Mouse (Mus musculus): ENCODE data around the gene Slmap. TPM values are rescaled to one million over a fixed set of nuclear protein-coding genes. Genes with fewer than 3 reads are reported as not detected.
A peak's percentile ranks its signal among the peaks of the same experiment; 100 is the strongest.

Gene Slmap
- polyA plus RNA-seq, 1 experiment from 2014 or later: 24.3 TPM

GRCm38 (mm10) chr14:26550712-26551111, 16.0 kb upstream of the Slmap start:
- no peak overlapping the region for H3K4me3 ChIP-seq (replicated peaks; ENCODE audit: low read depth, low read length)
- H3K9ac ChIP-seq (ENCODE audit: low read depth, low read length): no peak overlapping the region
- H3K9me3 ChIP-seq (replicated peaks; ENCODE audit: low read length): no peaks in the 10 kb centered on the region
- H3K27ac ChIP-seq: no peak overlapping the region
- H3K4me1 ChIP-seq (replicated peaks; ENCODE audit: insufficient read depth, low read length): no peaks in the 10 kb centered on the region
- no peak for TF ChIP-seq CTCF (IDR thresholded peaks at IDR 0.05; ENCODE audit: low read depth)
- H3K36me3 ChIP-seq (ENCODE audit: insufficient read depth, low read length): no peaks in the 10 kb centered on the region
- H3K4me2 ChIP-seq (ENCODE audit: low read length): no peak overlapping the region
- no peaks in the 10 kb centered on the region for H3K27me3 ChIP-seq (ENCODE audit: insufficient read depth, low read length)
- ATAC-seq (replicated peaks; ENCODE audit: low FRiP score, low read depth) (no peak), DNase-seq (ENCODE audit: low spot score) (no peak)
- WGBS: 93% methylated on average over 8 of the region's 8 CpGs

GRCm38 (mm10) chr14:26547516-26548488, 13.1 kb upstream of the Slmap start:
- ATAC-seq (replicated peaks; ENCODE audit: low FRiP score, low read depth): no peak
- WGBS: 70% methylated on average over 10 of the region's 10 CpGs

GRCm38 (mm10) chr14:26542136-26542535, 7.4 kb upstream of the Slmap start:
- Histone ChIP-seq H3K9ac (ENCODE audit: low read depth, low read length) (no peak overlapping the region), H3K27ac (no peak overlapping the region), H3K4me2 (ENCODE audit: low read length) (no peak overlapping the region), H3K4me1 (replicated peaks; ENCODE audit: insufficient read depth, low read length) (no peaks in the 10 kb centered on the region), H3K9me3 (replicated peaks; ENCODE audit: low read length) (no peaks in the 10 kb centered on the region), H3K4me3 (replicated peaks; ENCODE audit: low read depth, low read length) (no peak overlapping the region), H3K36me3 (ENCODE audit: insufficient read depth, low read length) (no peaks in the 10 kb centered on the region), H3K27me3 (ENCODE audit: insufficient read depth, low read length) (no peaks in the 10 kb centered on the region)
- DNase-seq (ENCODE audit: low spot score): no peak
- no peak for TF ChIP-seq CTCF (IDR thresholded peaks at IDR 0.05; ENCODE audit: low read depth)
- no peak for ATAC-seq (replicated peaks; ENCODE audit: low FRiP score, low read depth)
- 92% methylated on average over 1 of the region's 1 CpGs for WGBS

More at GRCm38 (mm10) chr14:26547516-26548488, 13.1 kb upstream of the Slmap start:
- H3K27ac ChIP-seq: no peak overlapping the region
- no peaks in the 10 kb centered on the region for H3K4me1 ChIP-seq (replicated peaks; ENCODE audit: insufficient read depth, low read length)
- H3K4me3 ChIP-seq (replicated peaks; ENCODE audit: low read depth, low read length): no peak overlapping the region
- no peaks in the 10 kb centered on the region for H3K9me3 ChIP-seq (replicated peaks; ENCODE audit: low read length)
- no peak for TF ChIP-seq CTCF (IDR thresholded peaks at IDR 0.05; ENCODE audit: low read depth)
- H3K27me3 ChIP-seq (ENCODE audit: insufficient read depth, low read length): no peaks in the 10 kb centered on the region
- no peak overlapping the region for H3K9ac ChIP-seq (ENCODE audit: low read depth, low read length)
- H3K36me3 ChIP-seq (ENCODE audit: insufficient read depth, low read length): no peaks in the 10 kb centered on the region
- no peak overlapping the region for H3K4me2 ChIP-seq (ENCODE audit: low read length)
- DNase-seq (ENCODE audit: low spot score): no peak

GRCm38 (mm10) chr14:26540577-26540976, 5.8 kb upstream of the Slmap start:
- Histone ChIP-seq H3K27me3 (ENCODE audit: insufficient read depth, low read length) (no peaks in the 10 kb centered on the region), H3K4me2 (ENCODE audit: low read length) (no peak overlapping the region), H3K9ac (ENCODE audit: low read depth, low read length) (no peak overlapping the region), H3K4me3 (replicated peaks; ENCODE audit: low read depth, low read length) (no peak overlapping the region), H3K27ac (no peak overlapping the region), H3K36me3 (ENCODE audit: insufficient read depth, low read length) (no peaks in the 10 kb centered on the region), H3K9me3 (replicated peaks; ENCODE audit: low read length) (no peaks in the 10 kb centered on the region), H3K4me1 (replicated peaks; ENCODE audit: insufficient read depth, low read length) (no peaks in the 10 kb centered on the region; the same call in 1 of the 2 replicates)
- no peak for ATAC-seq (replicated peaks; ENCODE audit: low FRiP score, low read depth)
- no peak for DNase-seq (ENCODE audit: low spot score)
- 42% methylated on average over 1 of the region's 1 CpGs for WGBS
- TF ChIP-seq CTCF (IDR thresholded peaks at IDR 0.05; ENCODE audit: low read depth): no peak

GRCm38 (mm10) chr14:26539241-26539640, 4.5 kb upstream of the Slmap start:
- Histone ChIP-seq H3K27ac (no peak overlapping the region), H3K4me2 (ENCODE audit: low read length) (no peak overlapping the region), H3K36me3 (ENCODE audit: insufficient read depth, low read length) (no peaks in the 10 kb centered on the region), H3K4me3 (replicated peaks; ENCODE audit: low read depth, low read length) (no peak overlapping the region), H3K9me3 (replicated peaks; ENCODE audit: low read length) (no peaks in the 10 kb centered on the region), H3K4me1 (replicated peaks; ENCODE audit: insufficient read depth, low read length) (no peaks in the 10 kb centered on the region; the same call in 1 of the 2 replicates), H3K9ac (ENCODE audit: low read depth, low read length) (no peak overlapping the region), H3K27me3 (ENCODE audit: insufficient read depth, low read length) (no peaks in the 10 kb centered on the region)
- WGBS: 84% methylated on average over 4 of the region's 4 CpGs
- TF ChIP-seq CTCF (IDR thresholded peaks at IDR 0.05; ENCODE audit: low read depth): no peak
- ATAC-seq (replicated peaks; ENCODE audit: low FRiP score, low read depth) (no peak), DNase-seq (ENCODE audit: low spot score) (no peak)

- H3K4me1 ChIP-seq (replicated peaks; ENCODE audit: insufficient read depth, low read length): peaks cover 22% of the 10 kb centered on the region
- peak overlapping the region; percentile 90 for H3K27ac ChIP-seq
- under 1% methylated on average over 91 of the region's 92 CpGs for WGBS
- H3K36me3 ChIP-seq (ENCODE audit: insufficient read depth, low read length): no peaks in the 10 kb centered on the region
- no peak for TF ChIP-seq CTCF (IDR thresholded peaks at IDR 0.05; ENCODE audit: low read depth)
- DNase-seq (ENCODE audit: low spot score) (peak; percentile 66), ATAC-seq (replicated peaks; ENCODE audit: low FRiP score, low read depth) (peak; percentile 86)
- peak overlapping the region; percentile 73 for H3K4me2 ChIP-seq (ENCODE audit: low read length)
- H3K9me3 ChIP-seq (replicated peaks; ENCODE audit: low read length): no peaks in the 10 kb centered on the region
- peak overlapping the region; percentile 94 for H3K9ac ChIP-seq (ENCODE audit: low read depth, low read length)
- no peaks in the 10 kb centered on the region for H3K27me3 ChIP-seq (ENCODE audit: insufficient read depth, low read length)
- H3K4me3 ChIP-seq (replicated peaks; ENCODE audit: low read depth, low read length): peak overlapping the region; percentile 90
Observed at GRCm38 (mm10) chr14:26533821-26534756, 642 bp downstream of the Slmap start.

All from kidney, postnatal 0 days (tissue).